Mouse (Mus musculus): ENCODE results near the gene Gdpd3. TPM values are rescaled to one million over a fixed set of nuclear protein-coding genes. Genes with fewer than 3 reads are reported as not detected.

The Gdpd3 gene
- polyA plus RNA-seq (2014; fragmentation: Illumina TruSeq; extraction: RNeasy Lipid Tissue Mini Kit (QIAGEN cat#74804); ENCODE audit: low read depth, low replicate concordance) = not detected

DNA sequence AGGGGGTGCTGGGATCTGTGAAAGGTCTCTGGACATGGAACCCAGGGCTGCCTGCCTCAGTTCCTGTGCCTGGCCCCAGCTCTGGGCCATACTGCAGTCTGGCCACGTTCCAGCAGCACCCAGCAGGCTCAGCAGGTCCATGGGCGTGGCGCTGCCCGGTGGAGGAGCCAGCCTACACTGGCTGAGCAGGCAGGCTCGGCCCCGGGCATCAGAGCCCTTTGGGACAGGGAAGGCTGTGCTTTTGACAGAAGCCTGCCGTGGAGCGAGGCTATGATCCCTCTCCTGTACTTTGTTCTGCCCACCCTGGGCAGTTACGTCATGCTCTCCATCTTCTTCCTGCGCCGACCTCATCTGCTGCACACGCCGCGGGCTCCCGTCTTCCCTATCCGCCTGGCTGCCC is at the start of gene Gdpd3:
Gene Gdpd3 (plus strand): TSS at position 134 of the 400 bp plus-strand sequence.

DNA sequence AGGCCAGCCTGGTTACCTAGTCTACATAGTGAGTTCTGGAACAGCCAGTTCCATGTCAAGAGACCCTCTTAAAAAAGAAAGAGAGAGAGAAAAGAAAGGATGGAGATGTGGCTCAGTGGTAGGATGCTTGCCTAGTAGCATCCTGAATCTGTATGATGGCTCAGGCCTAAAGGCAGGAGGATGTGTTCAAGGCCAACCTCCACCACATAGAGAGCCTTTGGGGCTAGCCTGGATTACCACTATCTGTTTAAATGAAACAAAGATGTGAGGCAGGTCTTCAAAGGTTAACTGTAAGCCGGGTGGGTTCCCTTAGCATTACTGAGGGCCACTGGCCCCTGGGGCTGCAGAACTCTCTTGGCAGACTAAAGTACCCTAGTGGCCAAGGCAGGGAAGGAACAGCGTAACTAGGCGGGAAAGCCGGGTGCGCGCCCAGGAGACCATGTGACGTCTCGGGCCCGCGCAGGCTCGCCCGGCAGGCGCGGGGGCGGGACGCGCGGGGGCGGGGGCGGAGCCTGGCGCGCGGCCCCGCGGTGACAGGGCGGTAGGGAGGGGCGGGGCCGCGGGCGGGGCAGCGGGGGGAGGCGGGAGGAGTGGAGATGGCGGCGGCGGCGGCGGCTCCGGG is 7.0 kb upstream of the Gdpd3 start, which contains the start of gene Mapk3:
Gene Mapk3 (plus strand): TSS at position 552 of the 622 bp plus-strand sequence.

DNA sequence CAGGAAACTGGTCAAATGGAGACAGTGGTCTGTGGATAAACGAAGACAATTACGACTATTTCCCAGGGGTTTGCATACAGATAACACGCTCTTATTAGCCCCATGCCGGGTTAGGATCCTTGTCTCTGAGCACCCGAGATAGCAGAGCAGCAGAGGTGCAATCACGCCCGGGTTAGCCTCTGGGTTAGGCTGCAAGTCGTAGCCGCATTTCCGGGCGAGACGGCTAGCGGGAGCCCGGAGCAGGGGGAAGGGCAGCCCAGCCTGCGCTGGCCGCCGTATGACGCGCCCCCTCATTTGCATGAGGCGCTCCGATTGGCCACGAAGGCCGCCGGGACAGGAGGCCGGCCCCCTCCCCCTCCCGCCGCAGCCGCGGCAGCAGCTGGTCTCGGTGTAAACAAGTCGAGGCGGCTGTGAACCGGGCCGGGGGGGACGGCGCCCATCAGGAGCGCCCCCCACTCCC is 10.5 kb downstream of the Gdpd3 start, which contains the start of gene Ypel3:
Gene Ypel3 (plus strand): TSS at position 358 of the 460 bp plus-strand sequence.

DNA sequence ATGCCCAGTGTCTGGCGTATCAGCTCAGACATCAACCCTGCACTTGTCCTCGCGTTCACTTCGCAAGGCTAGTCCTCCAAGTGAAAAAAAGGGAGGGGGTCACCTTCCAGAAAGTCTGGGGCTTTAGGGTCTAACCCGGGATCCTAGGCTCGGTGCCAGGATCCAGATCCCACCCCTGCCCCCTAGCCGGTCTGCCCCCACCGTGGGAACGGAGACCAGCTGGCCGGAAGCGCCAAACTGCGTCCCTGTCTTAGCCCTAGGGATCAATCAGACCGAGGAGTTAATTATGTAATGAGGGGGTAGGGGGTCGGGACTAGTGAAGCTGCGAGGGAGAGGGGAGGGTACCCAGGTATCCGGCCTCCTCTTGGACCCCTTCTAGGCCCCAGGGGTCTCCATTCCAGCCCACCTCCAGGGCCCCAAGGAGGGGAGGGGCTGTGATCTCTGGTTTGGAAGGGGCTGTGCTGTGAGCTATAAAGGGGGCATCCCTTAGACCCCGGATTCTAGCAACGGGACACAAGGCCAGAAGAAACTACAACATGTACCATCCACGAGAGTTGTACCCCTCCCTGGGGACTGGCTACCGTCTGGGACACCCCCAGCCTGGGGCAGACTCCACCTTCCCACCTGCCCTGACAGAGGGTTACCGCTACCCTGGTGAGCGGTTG is 15.0 kb downstream of the Gdpd3 start, which contains the start of gene Tbx6:
Gene Tbx6 (plus strand): TSS at position 513 of the 665 bp plus-strand sequence.

DNA sequence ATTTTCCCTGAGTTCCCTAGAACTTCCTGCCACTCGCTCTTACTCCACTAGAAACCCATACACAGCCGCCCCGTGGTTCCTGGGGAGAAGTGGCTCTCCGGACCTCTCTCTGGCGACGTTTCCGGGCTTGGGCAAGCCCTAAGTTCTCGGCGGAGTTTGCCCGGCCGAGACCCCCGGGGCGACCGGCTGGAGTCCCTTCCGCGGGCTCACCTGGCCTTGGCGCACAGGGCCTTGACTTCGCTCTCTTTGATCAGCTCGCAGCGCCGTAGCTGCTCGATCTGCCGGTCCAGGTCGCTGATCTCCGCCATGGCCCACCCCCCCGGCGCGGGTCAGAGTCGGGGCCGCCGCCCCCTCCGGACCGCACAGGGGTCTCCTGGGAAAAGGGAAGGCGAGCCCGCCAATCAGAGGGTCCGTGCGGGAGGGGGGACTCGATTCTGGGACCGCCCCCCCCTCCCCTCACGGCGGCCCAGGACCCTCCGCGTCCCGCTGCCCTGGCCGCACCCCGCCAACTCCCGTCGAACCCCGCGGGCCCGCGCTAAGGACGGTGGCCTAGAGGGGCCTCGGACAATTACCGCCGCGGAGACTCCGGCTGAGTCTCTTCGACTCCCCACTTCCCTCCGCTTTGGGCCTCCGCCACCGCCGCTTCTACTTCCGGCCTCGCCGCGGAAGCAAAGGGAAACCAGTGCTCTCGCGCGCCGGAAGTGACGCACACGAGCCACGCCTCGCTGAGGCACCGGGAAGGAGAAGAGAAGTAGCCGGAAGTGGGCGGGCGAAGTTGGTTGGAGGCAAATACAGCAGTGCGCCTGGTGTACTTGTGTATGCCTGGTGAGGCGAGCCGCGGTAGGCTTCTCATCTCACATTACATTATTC is 26.0 kb downstream of the Gdpd3 start, which contains the start of gene Ppp4c:
Gene Ppp4c (minus strand): TSS at position 646 of the 870 bp plus-strand sequence.

DNA sequence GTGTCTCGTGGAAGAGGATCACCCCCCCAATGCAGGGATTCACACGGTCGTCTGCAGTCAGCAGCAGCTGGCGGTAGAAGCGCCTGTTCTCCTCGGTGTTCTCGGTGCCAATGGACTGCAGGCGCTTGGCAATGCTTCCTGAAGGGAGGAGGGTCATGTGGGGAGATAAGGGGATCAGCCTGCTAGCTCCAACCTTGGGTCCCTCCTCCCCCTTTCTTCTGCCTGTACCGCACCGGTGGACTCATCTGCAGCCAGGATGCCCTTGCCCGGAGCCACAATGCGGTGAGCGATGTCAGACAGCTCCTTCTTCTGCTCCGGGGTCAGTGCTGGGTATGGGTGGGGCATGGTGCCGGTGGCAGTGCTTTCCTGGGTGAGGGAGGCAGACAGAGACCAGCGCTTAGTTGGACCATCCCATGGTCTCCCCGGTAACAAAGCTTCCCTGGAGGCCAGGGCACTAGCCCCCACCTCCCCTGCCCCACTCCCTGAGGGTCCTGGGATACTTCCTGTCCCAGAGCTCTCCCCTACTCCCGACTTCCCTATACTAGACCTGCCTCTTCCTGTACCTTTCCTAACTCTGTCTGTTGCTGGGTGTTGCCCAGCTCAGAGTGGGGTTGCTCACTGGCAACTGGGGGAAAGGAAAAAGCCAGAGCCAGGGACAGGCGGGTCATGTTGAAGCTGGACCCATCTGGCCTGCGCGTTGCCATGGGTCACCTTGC is 31.4 kb downstream of the Gdpd3 start, which contains the start of gene Fam57b:
Gene Fam57b (plus strand): TSS at position 258 of the 716 bp plus-strand sequence.

Other genes starting within 250 kb of the Gdpd3 start
- 249 TPM for gene Eif3c, start 199.9 kb upstream of the Gdpd3 start, polyA plus RNA-seq (2014; fragmentation: Illumina TruSeq; extraction: RNeasy Lipid Tissue Mini Kit (QIAGEN cat#74804); ENCODE audit: low read depth, low replicate concordance)
- 0.47 TPM for gene Apobr, start 181.4 kb upstream of the Gdpd3 start, polyA plus RNA-seq (2014; fragmentation: Illumina TruSeq; extraction: RNeasy Lipid Tissue Mini Kit (QIAGEN cat#74804); ENCODE audit: low read depth, low replicate concordance)
- 2.4 TPM for gene Cln3, start 180.5 kb upstream of the Gdpd3 start, polyA plus RNA-seq (2014; fragmentation: Illumina TruSeq; extraction: RNeasy Lipid Tissue Mini Kit (QIAGEN cat#74804); ENCODE audit: low read depth, low replicate concordance)
- not detected for gene Il27, start 171.4 kb upstream of the Gdpd3 start, polyA plus RNA-seq (2014; fragmentation: Illumina TruSeq; extraction: RNeasy Lipid Tissue Mini Kit (QIAGEN cat#74804); ENCODE audit: low read depth, low replicate concordance)
- 4.6 TPM for gene Nupr1, start 135.5 kb upstream of the Gdpd3 start, polyA plus RNA-seq (2014; fragmentation: Illumina TruSeq; extraction: RNeasy Lipid Tissue Mini Kit (QIAGEN cat#74804); ENCODE audit: low read depth, low replicate concordance)
- 1.6 TPM for gene Sgf29, start 117.0 kb upstream of the Gdpd3 start, polyA plus RNA-seq (2014; fragmentation: Illumina TruSeq; extraction: RNeasy Lipid Tissue Mini Kit (QIAGEN cat#74804); ENCODE audit: low read depth, low replicate concordance)
- 105 TPM for gene Sult1a1, start 89.9 kb upstream of the Gdpd3 start, polyA plus RNA-seq (2014; fragmentation: Illumina TruSeq; extraction: RNeasy Lipid Tissue Mini Kit (QIAGEN cat#74804); ENCODE audit: low read depth, low replicate concordance)
- 0.12 TPM for gene Bola2, start 70.9 kb upstream of the Gdpd3 start, polyA plus RNA-seq (2014; fragmentation: Illumina TruSeq; extraction: RNeasy Lipid Tissue Mini Kit (QIAGEN cat#74804); ENCODE audit: low read depth, low replicate concordance)
- gene Slx1b, start 70.5 kb upstream of the Gdpd3 start, polyA plus RNA-seq (2014; fragmentation: Illumina TruSeq; extraction: RNeasy Lipid Tissue Mini Kit (QIAGEN cat#74804); ENCODE audit: low read depth, low replicate concordance) = 1.3 TPM
- 3.2 TPM for gene Coro1a, start 58.5 kb upstream of the Gdpd3 start, polyA plus RNA-seq (2014; fragmentation: Illumina TruSeq; extraction: RNeasy Lipid Tissue Mini Kit (QIAGEN cat#74804); ENCODE audit: low read depth, low replicate concordance)
- gene Mapk3, start 6.7 kb upstream of the Gdpd3 start, polyA plus RNA-seq (2014; fragmentation: Illumina TruSeq; extraction: RNeasy Lipid Tissue Mini Kit (QIAGEN cat#74804); ENCODE audit: low read depth, low replicate concordance) = 30.8 TPM
- gene Ypel3, start 10.6 kb downstream of the Gdpd3 start, polyA plus RNA-seq (2014; fragmentation: Illumina TruSeq; extraction: RNeasy Lipid Tissue Mini Kit (QIAGEN cat#74804); ENCODE audit: low read depth, low replicate concordance) = 12.0 TPM
- not detected for gene Tbx6, start 15.1 kb downstream of the Gdpd3 start, polyA plus RNA-seq (2014; fragmentation: Illumina TruSeq; extraction: RNeasy Lipid Tissue Mini Kit (QIAGEN cat#74804); ENCODE audit: low read depth, low replicate concordance)
- 28.4 TPM for gene Ppp4c, start 26.2 kb downstream of the Gdpd3 start, polyA plus RNA-seq (2014; fragmentation: Illumina TruSeq; extraction: RNeasy Lipid Tissue Mini Kit (QIAGEN cat#74804); ENCODE audit: low read depth, low replicate concordance)
- gene Fam57b, start 31.3 kb downstream of the Gdpd3 start, polyA plus RNA-seq (2014; fragmentation: Illumina TruSeq; extraction: RNeasy Lipid Tissue Mini Kit (QIAGEN cat#74804); ENCODE audit: low read depth, low replicate concordance) = not detected
- gene 4930451I11Rik, start 65.3 kb downstream of the Gdpd3 start, polyA plus RNA-seq (2014; fragmentation: Illumina TruSeq; extraction: RNeasy Lipid Tissue Mini Kit (QIAGEN cat#74804); ENCODE audit: low read depth, low replicate concordance) = not detected
- gene Doc2a, start 81.1 kb downstream of the Gdpd3 start, polyA plus RNA-seq (2014; fragmentation: Illumina TruSeq; extraction: RNeasy Lipid Tissue Mini Kit (QIAGEN cat#74804); ENCODE audit: low read depth, low replicate concordance) = not detected
- gene Hirip3, start 95.6 kb downstream of the Gdpd3 start, polyA plus RNA-seq (2014; fragmentation: Illumina TruSeq; extraction: RNeasy Lipid Tissue Mini Kit (QIAGEN cat#74804); ENCODE audit: low read depth, low replicate concordance) = 10.9 TPM
- 13.4 TPM for gene Ino80e, start 96.0 kb downstream of the Gdpd3 start, polyA plus RNA-seq (2014; fragmentation: Illumina TruSeq; extraction: RNeasy Lipid Tissue Mini Kit (QIAGEN cat#74804); ENCODE audit: low read depth, low replicate concordance)
- gene Taok2, start 118.4 kb downstream of the Gdpd3 start, polyA plus RNA-seq (2014; fragmentation: Illumina TruSeq; extraction: RNeasy Lipid Tissue Mini Kit (QIAGEN cat#74804); ENCODE audit: low read depth, low replicate concordance) = 9.9 TPM
- gene Tmem219, start 156.6 kb downstream of the Gdpd3 start, polyA plus RNA-seq (2014; fragmentation: Illumina TruSeq; extraction: RNeasy Lipid Tissue Mini Kit (QIAGEN cat#74804); ENCODE audit: low read depth, low replicate concordance) = 8.8 TPM
- gene Kctd13, start 162.5 kb downstream of the Gdpd3 start, polyA plus RNA-seq (2014; fragmentation: Illumina TruSeq; extraction: RNeasy Lipid Tissue Mini Kit (QIAGEN cat#74804); ENCODE audit: low read depth, low replicate concordance) = 3.4 TPM
- not detected for gene Asphd1, start 183.2 kb downstream of the Gdpd3 start, polyA plus RNA-seq (2014; fragmentation: Illumina TruSeq; extraction: RNeasy Lipid Tissue Mini Kit (QIAGEN cat#74804); ENCODE audit: low read depth, low replicate concordance)
- gene Sez6l2, start 184.2 kb downstream of the Gdpd3 start, polyA plus RNA-seq (2014; fragmentation: Illumina TruSeq; extraction: RNeasy Lipid Tissue Mini Kit (QIAGEN cat#74804); ENCODE audit: low read depth, low replicate concordance) = 39.4 TPM
- 18.4 TPM for gene Cdipt, start 209.6 kb downstream of the Gdpd3 start, polyA plus RNA-seq (2014; fragmentation: Illumina TruSeq; extraction: RNeasy Lipid Tissue Mini Kit (QIAGEN cat#74804); ENCODE audit: low read depth, low replicate concordance)
- gene Cdiptos, start 209.8 kb downstream of the Gdpd3 start, polyA plus RNA-seq (2014; fragmentation: Illumina TruSeq; extraction: RNeasy Lipid Tissue Mini Kit (QIAGEN cat#74804); ENCODE audit: low read depth, low replicate concordance) = 2.0 TPM
- gene Mvp, start 248.3 kb downstream of the Gdpd3 start, polyA plus RNA-seq (2014; fragmentation: Illumina TruSeq; extraction: RNeasy Lipid Tissue Mini Kit (QIAGEN cat#74804); ENCODE audit: low read depth, low replicate concordance) = 2.0 TPM

Data from adrenal gland, adult 10 weeks (tissue).